Mouse (Mus musculus) C3H10T1/2 (cell line): ENCODE measurements around the gene Vmn1r183. TPM values are rescaled to one million over a fixed set of nuclear protein-coding genes. Genes with fewer than 3 reads are reported as not detected.

Source experiments
- polyA plus RNA-seq, 2 experiments: library from polyadenylated mRNA; unstranded; fragments of >200 nt; fragmentation: generic; extraction: Trizol; gene quantifications; one replicate each; pipeline ENCODE4 v1.2.1; 2012; ENCODE audit warnings: missing spikeins in 2 of 2

The Vmn1r183 gene
- polyA plus RNA-seq = not detected

GRCm38 (mm10) chr7:24052660-24053304 is at the start of gene Vmn1r183:
Gene Vmn1r183 (plus strand): TSS chr7:24053254.

DNA sequence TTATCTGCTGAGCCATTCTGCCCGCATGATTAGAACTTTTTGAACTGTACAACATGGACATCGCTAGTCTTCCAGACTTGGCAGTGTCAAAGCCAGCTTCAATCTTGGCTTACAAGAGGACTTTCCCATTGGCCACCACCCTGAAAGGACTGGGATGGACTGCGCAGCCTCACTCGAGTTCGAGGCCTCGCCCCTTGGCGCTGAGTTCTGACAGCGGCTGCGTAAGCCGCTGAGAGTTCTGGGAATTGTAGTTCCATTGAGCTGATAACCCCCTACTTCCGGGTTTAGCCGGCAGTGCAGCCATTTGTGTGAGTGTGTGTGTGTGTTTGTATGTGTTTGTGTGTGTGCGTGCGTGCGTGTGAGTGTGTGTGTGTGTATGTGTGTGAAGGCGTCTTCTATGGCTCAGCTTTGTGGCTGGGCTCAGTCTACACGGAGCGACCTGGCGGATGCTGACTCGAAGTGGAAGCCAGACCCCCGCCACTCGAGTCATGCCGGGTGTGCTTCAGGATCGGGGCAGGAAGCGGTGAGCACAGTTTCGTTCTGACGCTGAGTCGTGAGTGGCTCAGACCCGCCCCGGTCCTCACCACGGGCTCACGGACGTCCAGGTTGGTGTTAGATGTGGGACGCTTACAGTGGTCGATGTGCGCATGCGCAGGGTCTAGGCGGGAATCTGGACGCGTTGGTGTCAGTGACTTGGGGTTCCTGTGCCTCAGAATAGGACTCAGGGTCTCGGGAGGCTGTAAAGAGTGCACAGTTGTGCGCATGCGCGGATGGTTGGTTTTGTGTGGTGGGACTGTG is 28.8 kb downstream of the Vmn1r183 start, which contains the start of gene Zfp180:
Gene Zfp180 (plus strand): TSS at position 291 of the 798 bp plus-strand sequence.

GRCm38 (mm10) chr7:24112156-24112856 is 59.3 kb downstream of the Vmn1r183 start, which contains the start of gene Zfp112:
Gene Zfp112 (plus strand): TSS chr7:24112314.

Other genes with a start within 250 kb of the Vmn1r183 start
- not detected for gene Vmn1r175, start 242.6 kb upstream of the Vmn1r183 start, polyA plus RNA-seq
- not detected for gene Vmn1r176, start 215.9 kb upstream of the Vmn1r183 start, polyA plus RNA-seq
- not detected for gene Vmn1r177, start 186.8 kb upstream of the Vmn1r183 start, polyA plus RNA-seq
- gene Vmn1r178, start 161.2 kb upstream of the Vmn1r183 start, polyA plus RNA-seq = not detected
- not detected for gene Vmn1r179, start 126.3 kb upstream of the Vmn1r183 start, polyA plus RNA-seq
- not detected for gene Vmn1r180, start 102.6 kb upstream of the Vmn1r183 start, polyA plus RNA-seq
- gene Vmn1r181, start 78.6 kb upstream of the Vmn1r183 start, polyA plus RNA-seq = not detected
- gene V1rd19, start 51.6 kb upstream of the Vmn1r183 start, polyA plus RNA-seq = not detected
- 1 to 10 TPM in 1 of 2 experiments, under 1 TPM in 1; 0.62 to 5.6 TPM for gene Zfp180, start 28.7 kb downstream of the Vmn1r183 start, polyA plus RNA-seq
- 1 to 10 TPM in 1 of 2 experiments, under 1 TPM in 1; 0.08 to 2.1 TPM for gene Zfp112, start 59.1 kb downstream of the Vmn1r183 start, polyA plus RNA-seq
- gene Zfp235, start 80.9 kb downstream of the Vmn1r183 start, polyA plus RNA-seq = 1 to 10 TPM; 1.0 to 3.9 TPM
- gene Zfp114, start 121.8 kb downstream of the Vmn1r183 start, polyA plus RNA-seq = under 1 TPM in 1 of 2 experiments, not detected in 1; 0.01 TPM
- gene Zfp111, start 158.2 kb downstream of the Vmn1r183 start, polyA plus RNA-seq = 1 to 10 TPM in 1 of 2 experiments, under 1 TPM in 1; 0.41 to 1.6 TPM
- under 1 TPM; 0.05 to 0.38 TPM for gene Zfp109, start 184.3 kb downstream of the Vmn1r183 start, polyA plus RNA-seq
- 1 to 10 TPM in 1 of 2 experiments, under 1 TPM in 1; 0.07 to 1.8 TPM for gene Zfp108, start 201.5 kb downstream of the Vmn1r183 start, polyA plus RNA-seq
- 1 to 10 TPM in 1 of 2 experiments, under 1 TPM in 1; 0.62 to 4.0 TPM for gene Zfp93, start 217.2 kb downstream of the Vmn1r183 start, polyA plus RNA-seq
- 10 to 100 TPM in 1 of 2 experiments, 1 to 10 TPM in 1; 1.9 to 12.7 TPM for gene Zfp61, start 248.0 kb downstream of the Vmn1r183 start, polyA plus RNA-seq